Mouse (Mus musculus): Measurements from ENCODE around the gene Taar4. TPM values are rescaled to one million over a fixed set of nuclear protein-coding genes. Genes with fewer than 3 reads are reported as not detected.

Gene Taar4
- polyA plus RNA-seq, 1 experiment from 2014 or later = not detected

DNA sequence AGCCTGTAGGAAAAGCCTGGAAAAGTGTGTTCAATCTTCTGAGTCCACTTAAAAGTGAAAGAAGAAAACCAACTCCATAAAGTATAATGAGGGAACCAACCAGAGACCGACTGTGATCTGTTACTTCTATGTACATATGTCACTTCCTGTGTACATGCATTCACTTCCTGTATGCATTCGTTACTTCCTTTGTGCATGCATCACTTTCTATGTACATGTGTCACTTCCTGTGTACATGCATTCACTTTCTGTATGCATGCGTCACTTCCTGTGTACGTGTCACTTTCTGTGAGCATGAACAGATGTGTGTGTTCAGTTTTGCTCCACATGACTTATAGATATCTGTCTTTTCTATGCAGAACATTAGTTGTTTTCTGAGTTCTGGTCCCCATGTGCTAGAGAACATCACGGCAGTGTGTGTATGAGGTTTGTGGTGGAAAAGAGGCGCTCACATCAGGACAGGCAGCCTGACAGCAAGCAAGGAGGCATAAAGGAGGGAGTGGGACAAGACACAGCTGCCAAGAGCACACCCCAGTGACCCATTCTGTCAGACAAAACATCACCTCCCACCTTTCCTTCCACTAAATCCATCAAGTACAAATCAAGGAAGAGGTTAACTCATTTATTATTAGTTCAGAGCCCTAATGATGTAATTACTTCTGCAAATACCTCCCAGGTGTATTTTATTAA is 4.8 kb downstream of the Taar4 start:
- Histone ChIP-seq H3K4me2 (no peak overlapping the region), H3K27me3 (no peaks in the 10 kb centered on the region), H3K4me1 (replicated peaks) (no peaks in the 10 kb centered on the region), H3K9me3 (no peaks in the 10 kb centered on the region), H3K27ac (replicated peaks) (no peak overlapping the region), H3K9ac (no peak overlapping the region), H3K4me3 (no peak overlapping the region), H3K36me3 (no peaks in the 10 kb centered on the region)
- 92% methylated on average over 6 of the region's 6 CpGs for WGBS
- no peak for ATAC-seq (ENCODE audit: low FRiP score, low read depth)

DNA sequence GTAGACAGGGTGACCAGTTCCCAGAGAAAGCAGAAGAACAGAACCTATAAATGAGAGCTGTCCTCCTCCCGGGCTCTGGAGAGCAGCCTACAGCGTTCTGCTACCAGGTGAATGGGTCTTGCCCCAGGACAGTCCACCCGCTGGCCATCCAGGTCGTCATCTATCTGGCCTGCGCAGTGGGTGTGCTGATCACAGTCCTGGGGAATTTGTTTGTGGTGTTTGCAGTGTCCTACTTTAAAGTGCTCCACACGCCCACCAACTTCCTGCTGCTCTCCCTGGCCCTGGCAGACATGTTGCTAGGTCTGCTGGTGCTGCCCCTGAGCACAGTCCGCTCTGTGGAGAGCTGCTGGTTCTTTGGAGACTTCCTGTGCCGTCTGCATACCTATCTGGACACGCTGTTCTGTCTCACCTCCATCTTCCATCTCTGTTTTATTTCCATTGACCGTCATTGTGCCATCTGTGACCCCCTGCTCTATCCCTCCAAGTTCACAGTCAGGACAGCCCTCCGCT is 10.4 kb downstream of the Taar4 start, which contains the start of gene Taar5:
Gene Taar5 (plus strand): TSS at position 51 of the 510 bp plus-strand sequence.
- no peak for ATAC-seq (ENCODE audit: low FRiP score, low read depth)
- no peaks in the 10 kb centered on the region for H3K9me3 ChIP-seq
- H3K27ac ChIP-seq (replicated peaks) = no peak within 1 kb of the TSS
- H3K4me3 ChIP-seq = no peak within 1 kb of the TSS
- H3K36me3 ChIP-seq = no peaks in the 10 kb centered on the region
- 93% methylated on average over 11 of the region's 11 CpGs for WGBS
- no peaks in the 10 kb centered on the region for H3K4me1 ChIP-seq (replicated peaks)
- no peaks in the 10 kb centered on the region for H3K27me3 ChIP-seq
- no peak within 1 kb of the TSS for H3K4me2 ChIP-seq
- no peak within 1 kb of the TSS for H3K9ac ChIP-seq

DNA sequence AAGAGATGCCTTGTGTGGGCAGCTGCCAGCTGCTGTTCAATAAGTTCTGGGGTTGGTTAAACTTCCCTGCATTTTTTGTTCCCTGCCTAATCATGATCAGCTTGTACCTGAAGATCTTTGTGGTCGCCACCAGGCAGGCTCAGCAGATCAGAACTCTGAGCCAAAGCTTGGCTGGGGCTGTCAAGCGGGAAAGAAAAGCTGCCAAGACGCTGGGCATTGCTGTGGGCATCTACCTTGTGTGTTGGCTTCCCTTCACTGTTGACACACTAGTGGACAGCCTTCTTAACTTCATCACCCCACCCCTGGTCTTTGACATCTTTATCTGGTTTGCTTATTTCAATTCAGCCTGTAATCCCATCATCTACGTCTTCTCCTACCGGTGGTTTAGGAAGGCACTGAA is 11.0 kb downstream of the Taar4 start:
- Histone ChIP-seq H3K4me1 (replicated peaks) (no peaks in the 10 kb centered on the region), H3K4me2 (no peak overlapping the region), H3K4me3 (no peak overlapping the region), H3K36me3 (no peaks in the 10 kb centered on the region), H3K27me3 (no peaks in the 10 kb centered on the region), H3K27ac (replicated peaks) (no peak overlapping the region), H3K9ac (no peak overlapping the region), H3K9me3 (no peaks in the 10 kb centered on the region)
- 79% methylated on average over 5 of the region's 5 CpGs for WGBS
- no peak for ATAC-seq (ENCODE audit: low FRiP score, low read depth)

DNA sequence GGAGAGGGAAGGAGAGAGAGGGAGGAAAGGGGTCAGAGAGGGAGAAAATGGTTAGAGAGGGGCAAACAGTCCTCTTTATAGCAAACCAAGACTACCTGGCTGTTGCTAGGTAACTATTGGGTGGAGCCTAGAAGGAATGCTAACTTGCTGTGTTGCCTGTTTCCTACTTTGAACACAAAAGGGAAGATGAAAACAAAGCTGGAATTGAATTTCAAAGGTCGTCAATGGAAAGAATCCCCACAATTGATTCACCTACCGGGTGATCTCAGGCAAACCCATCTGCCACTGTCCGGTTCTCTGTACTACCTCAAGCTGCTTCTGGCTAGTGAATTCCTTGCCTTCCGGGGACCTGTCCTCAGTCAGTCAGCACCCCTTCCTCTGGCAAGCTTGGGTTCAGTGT is 17.7 kb downstream of the Taar4 start:
- WGBS = 40% methylated on average over 4 of the region's 4 CpGs
- Histone ChIP-seq H3K27me3 (0 out of 2 replicates have a peak, but pooled peaks cover 2% of the 10 kb centered on the region), H3K4me3 (no peak overlapping the region), H3K9me3 (no peaks in the 10 kb centered on the region), H3K4me2 (no peak overlapping the region), H3K9ac (no peak overlapping the region), H3K27ac (replicated peaks) (no peak overlapping the region), H3K36me3 (no peaks in the 10 kb centered on the region), H3K4me1 (replicated peaks) (no peaks in the 10 kb centered on the region)
- no peak for ATAC-seq (ENCODE audit: low FRiP score, low read depth)

DNA sequence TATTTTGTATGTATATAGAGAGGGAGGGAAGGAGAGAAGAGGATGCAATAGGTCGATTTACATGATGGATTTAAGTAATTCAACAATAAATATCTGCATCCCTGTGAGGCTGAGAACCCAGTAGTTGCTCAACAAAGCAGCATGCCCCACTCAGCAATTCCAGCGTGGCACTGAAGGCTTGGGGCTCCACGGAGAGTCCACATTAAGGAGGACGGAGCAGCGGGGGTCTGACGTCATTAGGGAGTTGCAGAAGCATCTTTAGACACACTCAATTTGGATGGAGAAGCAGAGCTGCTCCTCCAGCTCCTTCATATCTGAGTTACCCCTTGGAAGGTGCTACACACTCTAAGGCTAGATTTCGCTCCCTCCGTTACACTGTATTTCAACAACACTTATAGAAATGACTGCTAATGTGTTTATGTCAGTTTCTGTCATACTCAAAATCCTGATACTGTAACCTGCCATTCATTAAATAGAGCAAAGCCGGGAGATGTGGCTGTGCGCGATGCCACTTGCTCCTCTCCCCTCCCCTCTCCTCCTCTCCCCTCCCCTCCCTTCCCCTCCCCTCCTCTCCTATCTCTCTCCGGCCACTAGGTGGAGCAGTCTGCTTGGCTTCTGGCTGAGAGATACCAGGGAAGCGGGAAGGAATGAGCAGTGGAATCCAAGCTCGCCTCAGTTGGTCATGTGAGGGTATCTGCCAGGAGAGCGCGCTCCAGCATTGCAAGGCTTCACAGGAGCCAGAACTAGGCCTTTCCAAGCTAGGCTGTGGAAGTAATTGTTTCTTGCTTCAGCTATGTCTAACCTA is 18.8 kb downstream of the Taar4 start:
- Histone ChIP-seq H3K27ac (replicated peaks) (no peak overlapping the region), H3K9me3 (no peaks in the 10 kb centered on the region), H3K27me3 (0 out of 2 replicates have a peak, but pooled peaks cover 2% of the 10 kb centered on the region), H3K4me3 (no peak overlapping the region), H3K9ac (no peak overlapping the region), H3K4me1 (replicated peaks) (no peaks in the 10 kb centered on the region), H3K4me2 (no peak overlapping the region), H3K36me3 (no peaks in the 10 kb centered on the region)
- 39% methylated on average over 16 of the region's 16 CpGs for WGBS
- peak; percentile 76 for ATAC-seq (ENCODE audit: low FRiP score, low read depth)

DNA sequence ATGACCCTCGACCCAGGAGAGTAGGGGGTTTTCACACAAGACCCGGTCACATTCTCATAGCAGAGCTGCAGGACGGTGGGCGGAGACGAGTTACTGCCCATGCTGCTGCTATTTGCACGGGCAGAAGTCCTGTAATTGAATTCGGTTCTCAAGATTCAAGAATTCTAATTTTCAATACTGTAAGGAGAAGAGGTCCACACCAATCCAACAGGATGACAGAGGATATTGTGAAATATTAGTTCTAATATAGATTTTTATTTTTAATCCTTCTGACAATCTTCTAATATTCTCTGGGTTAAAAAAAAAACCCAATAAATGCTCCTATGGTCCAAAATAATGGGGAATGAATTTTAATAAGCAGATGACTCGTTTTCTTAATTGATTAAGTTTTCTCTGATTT is 25.3 kb downstream of the Taar4 start, which contains the start of gene Taar6:
Gene Taar6 (minus strand): TSS at position 101 of the 400 bp plus-strand sequence.
- ATAC-seq (ENCODE audit: low FRiP score, low read depth) = no peak
- H3K27me3 ChIP-seq = no peaks in the 10 kb centered on the region
- WGBS = 73% methylated on average over 8 of the region's 8 CpGs
- H3K4me1 ChIP-seq (replicated peaks) = no peaks in the 10 kb centered on the region
- no peak within 1 kb of the TSS for H3K9ac ChIP-seq
- H3K4me3 ChIP-seq = no peak within 1 kb of the TSS
- H3K4me2 ChIP-seq = no peak within 1 kb of the TSS
- H3K36me3 ChIP-seq = no peaks in the 10 kb centered on the region
- no peaks in the 10 kb centered on the region for H3K9me3 ChIP-seq
- no peak within 1 kb of the TSS for H3K27ac ChIP-seq (replicated peaks)

DNA sequence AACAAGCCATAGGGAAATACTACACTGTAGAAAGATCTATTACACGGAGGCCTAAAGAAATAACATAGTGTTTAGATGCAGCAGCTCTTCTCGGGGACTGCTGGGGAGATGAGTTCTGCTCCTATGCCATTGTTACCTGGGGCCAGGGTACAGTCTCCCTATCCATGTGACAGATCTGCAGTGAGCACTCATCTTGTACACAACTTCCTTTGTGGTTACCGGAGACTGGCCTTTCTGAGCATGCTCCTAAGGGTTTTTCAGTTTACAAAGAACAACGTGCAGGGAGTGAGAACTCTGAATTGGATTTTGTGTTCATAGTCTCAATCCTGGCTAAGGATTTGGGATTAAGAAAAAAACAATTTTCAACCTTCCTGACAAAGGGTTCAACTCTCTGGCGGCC is 26.1 kb downstream of the Taar4 start:
- ATAC-seq (ENCODE audit: low FRiP score, low read depth) = no peak
- Histone ChIP-seq H3K4me1 (replicated peaks) (no peaks in the 10 kb centered on the region), H3K27ac (replicated peaks) (no peak overlapping the region), H3K36me3 (no peaks in the 10 kb centered on the region), H3K4me2 (no peak overlapping the region), H3K9me3 (no peaks in the 10 kb centered on the region), H3K27me3 (no peaks in the 10 kb centered on the region), H3K4me3 (no peak overlapping the region), H3K9ac (no peak overlapping the region)
- WGBS = 82% methylated on average over 5 of the region's 5 CpGs

DNA sequence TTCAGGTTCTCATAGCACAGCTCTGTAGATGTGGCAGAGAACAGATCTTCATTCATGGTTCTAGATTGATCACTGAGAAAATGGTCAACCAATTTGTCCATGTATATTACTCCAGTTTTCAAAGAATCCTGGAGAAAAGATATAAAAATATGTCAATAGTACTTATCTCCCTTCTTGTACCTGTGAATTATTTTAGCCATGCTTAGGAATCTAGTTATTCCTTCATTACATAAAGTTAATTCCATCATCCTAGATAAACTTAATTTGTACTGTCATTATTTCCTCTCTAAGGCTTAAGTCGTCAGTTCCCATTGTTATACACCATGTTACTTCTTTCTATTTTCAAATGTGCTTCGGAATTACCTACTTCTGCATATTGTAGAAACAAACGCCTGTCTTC is 33.1 kb downstream of the Taar4 start, which contains the start of gene Taar7a:
Gene Taar7a (minus strand): TSS at position 101 of the 400 bp plus-strand sequence.
- no peak within 1 kb of the TSS for H3K9ac ChIP-seq
- no peaks in the 10 kb centered on the region for H3K4me1 ChIP-seq (replicated peaks)
- WGBS = 90% methylated on average over 3 of the region's 3 CpGs
- no peaks in the 10 kb centered on the region for H3K36me3 ChIP-seq
- no peak within 1 kb of the TSS for H3K4me2 ChIP-seq
- H3K4me3 ChIP-seq = no peak within 1 kb of the TSS
- no peaks in the 10 kb centered on the region for H3K9me3 ChIP-seq
- no peaks in the 10 kb centered on the region for H3K27me3 ChIP-seq
- ATAC-seq (ENCODE audit: low FRiP score, low read depth) = no peak
- H3K27ac ChIP-seq (replicated peaks) = no peak within 1 kb of the TSS

DNA sequence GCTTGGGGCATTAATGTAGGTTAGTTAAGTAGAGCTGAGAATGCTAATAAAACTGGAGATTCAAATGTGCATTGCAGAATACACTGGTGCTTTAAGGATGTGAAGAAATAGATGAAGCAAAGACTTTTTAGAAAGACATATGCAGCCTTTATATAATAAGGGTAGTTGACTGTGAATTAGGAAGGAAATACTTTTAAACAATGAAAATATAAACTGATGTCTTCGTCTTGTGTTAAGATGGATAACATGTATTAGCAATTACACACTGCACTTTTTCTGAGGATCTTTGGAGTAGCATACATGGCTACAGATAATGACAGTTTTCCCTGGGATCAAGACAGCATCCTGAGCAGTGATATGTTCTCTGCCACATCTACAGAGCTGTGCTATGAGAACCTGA is 39.3 kb downstream of the Taar4 start, which contains the start of gene Taar7b:
Gene Taar7b (plus strand): TSS at position 301 of the 400 bp plus-strand sequence.
- H3K9ac ChIP-seq = no peak within 1 kb of the TSS
- H3K4me2 ChIP-seq = no peak within 1 kb of the TSS
- H3K4me3 ChIP-seq = no peak within 1 kb of the TSS
- no peak for ATAC-seq (ENCODE audit: low FRiP score, low read depth)
- H3K9me3 ChIP-seq = no peaks in the 10 kb centered on the region
- WGBS = 93% methylated on average over 1 of the region's 1 CpGs
- H3K36me3 ChIP-seq = no peaks in the 10 kb centered on the region
- H3K27me3 ChIP-seq = no peaks in the 10 kb centered on the region
- no peaks in the 10 kb centered on the region for H3K4me1 ChIP-seq (replicated peaks)
- H3K27ac ChIP-seq (replicated peaks) = no peak within 1 kb of the TSS

DNA sequence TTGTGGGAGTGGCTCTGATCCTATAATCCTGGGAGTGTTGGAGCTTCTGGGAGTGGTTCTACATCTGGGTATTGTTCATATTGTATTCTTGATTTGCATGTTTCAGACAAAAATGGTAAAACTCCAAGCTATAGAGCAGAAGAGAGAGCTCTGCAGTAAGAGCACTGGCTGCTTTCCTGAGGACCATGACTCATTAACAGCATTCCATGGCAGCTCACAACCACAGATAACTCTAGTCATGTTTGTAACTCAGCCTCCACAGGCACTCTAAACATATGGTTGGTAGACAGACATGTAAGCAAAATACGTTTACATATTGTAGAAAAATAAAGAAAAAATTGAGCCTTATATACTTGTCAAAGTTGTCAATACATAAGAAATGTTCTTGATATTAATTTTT is 46.1 kb downstream of the Taar4 start:
- ATAC-seq (ENCODE audit: low FRiP score, low read depth) = no peak

DNA sequence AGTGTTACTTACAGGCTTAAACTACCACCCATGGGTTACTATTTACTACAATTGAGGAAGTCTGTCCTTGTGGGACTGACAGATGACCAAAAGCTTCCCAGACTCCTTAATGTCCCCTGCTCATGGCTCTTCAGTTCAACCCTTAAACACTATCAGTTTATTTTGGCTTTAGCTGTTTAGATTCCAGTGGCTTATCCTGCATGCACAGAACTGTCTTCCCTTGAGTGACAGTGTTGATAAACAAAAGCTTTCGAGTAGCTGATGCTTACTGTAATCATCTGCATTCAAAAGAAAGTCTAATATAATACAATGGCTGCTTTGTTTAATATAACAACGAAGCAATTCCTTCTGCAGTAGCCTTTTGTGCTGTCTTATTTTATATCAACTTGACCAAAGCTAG is 46.7 kb downstream of the Taar4 start:
- no peak overlapping the region for H3K4me3 ChIP-seq
- H3K9me3 ChIP-seq = no peaks in the 10 kb centered on the region
- no peak overlapping the region for H3K4me2 ChIP-seq
- H3K4me1 ChIP-seq (replicated peaks) = no peaks in the 10 kb centered on the region
- H3K27me3 ChIP-seq = no peaks in the 10 kb centered on the region
- ATAC-seq (ENCODE audit: low FRiP score, low read depth) = no peak
- 59% methylated on average over 2 of the region's 2 CpGs for WGBS
- no peak overlapping the region for H3K27ac ChIP-seq (replicated peaks)
- no peak overlapping the region for H3K9ac ChIP-seq
- no peaks in the 10 kb centered on the region for H3K36me3 ChIP-seq

More for the DNA sequence above, 46.1 kb downstream of the Taar4 start:
- 88% methylated on average over 1 of the region's 1 CpGs for WGBS
- H3K36me3 ChIP-seq = no peaks in the 10 kb centered on the region
- no peaks in the 10 kb centered on the region for H3K4me1 ChIP-seq (replicated peaks)
- H3K9ac ChIP-seq = no peak overlapping the region
- no peaks in the 10 kb centered on the region for H3K9me3 ChIP-seq
- H3K4me2 ChIP-seq = no peak overlapping the region
- H3K27me3 ChIP-seq = no peaks in the 10 kb centered on the region
- H3K27ac ChIP-seq (replicated peaks) = no peak overlapping the region
- no peak overlapping the region for H3K4me3 ChIP-seq

DNA sequence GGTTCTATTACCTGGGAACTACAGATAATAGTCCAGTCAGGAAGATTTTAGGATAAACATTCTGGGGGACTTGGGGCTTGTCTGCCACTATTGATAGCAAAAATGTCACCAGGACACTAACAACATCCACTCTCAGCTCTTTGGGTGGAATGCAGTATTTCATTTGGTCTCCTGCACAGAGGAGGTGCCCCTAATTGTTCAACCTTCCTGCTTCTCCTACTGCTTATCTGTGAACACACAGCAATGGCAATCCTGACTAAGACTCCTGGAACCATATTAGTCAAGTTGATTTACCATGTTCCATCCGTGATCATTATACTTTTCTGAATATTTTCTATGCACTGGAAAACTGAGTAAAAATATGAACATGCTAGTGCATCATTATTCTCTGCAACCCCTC is 47.8 kb downstream of the Taar4 start:
- Histone ChIP-seq H3K27ac (replicated peaks) (no peak overlapping the region), H3K27me3 (no peaks in the 10 kb centered on the region), H3K4me3 (no peak overlapping the region), H3K9me3 (no peaks in the 10 kb centered on the region), H3K36me3 (no peaks in the 10 kb centered on the region), H3K9ac (no peak overlapping the region), H3K4me1 (replicated peaks) (no peaks in the 10 kb centered on the region), H3K4me2 (no peak overlapping the region)
- WGBS = 89% methylated on average over 1 of the region's 1 CpGs
- no peak for ATAC-seq (ENCODE audit: low FRiP score, low read depth)

Data from hindbrain, embryonic 15.5 days (tissue).